Mouse (Mus musculus) left cerebral cortex, adult 9 months (tissue): ENCODE measurements around the gene Sdsl.
"Not testable (repeated sequence)": the region's sequence is repeated elsewhere in the genome, so short reads cannot be mapped to it uniquely, and the experiment has no call there.

ENCODE experiments used
- DNase-seq, 2 experiments: peaks; one replicate each; pipeline ENCODE4 v3.0.0; 2022; ENCODE audit warnings: low spot score in 2 of 2

The Sdsl gene

DNA sequence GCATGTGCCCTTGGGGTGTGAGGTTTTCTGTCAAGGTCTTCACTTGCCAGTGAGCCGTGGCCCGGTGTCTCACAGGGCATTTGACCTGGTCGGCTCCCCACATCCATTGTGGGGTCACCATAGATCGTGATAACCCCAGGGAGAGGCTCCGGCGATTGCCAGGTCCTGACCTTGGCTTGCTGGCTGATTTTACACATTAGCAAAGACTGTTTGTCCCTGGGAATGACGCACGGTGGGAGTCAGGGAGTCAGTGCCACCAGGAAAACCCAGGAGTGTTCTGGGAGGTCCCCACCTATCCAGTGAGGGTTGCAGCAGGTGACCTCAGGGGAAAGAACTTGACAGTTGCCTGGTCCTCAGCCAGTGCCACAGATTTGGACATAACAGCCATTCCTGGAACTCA, at the start of gene Sdsl:
TSS of gene Sdsl (minus strand) at position 41 of the 400 bp plus-strand sequence.
- no peak for DNase-seq

DNA sequence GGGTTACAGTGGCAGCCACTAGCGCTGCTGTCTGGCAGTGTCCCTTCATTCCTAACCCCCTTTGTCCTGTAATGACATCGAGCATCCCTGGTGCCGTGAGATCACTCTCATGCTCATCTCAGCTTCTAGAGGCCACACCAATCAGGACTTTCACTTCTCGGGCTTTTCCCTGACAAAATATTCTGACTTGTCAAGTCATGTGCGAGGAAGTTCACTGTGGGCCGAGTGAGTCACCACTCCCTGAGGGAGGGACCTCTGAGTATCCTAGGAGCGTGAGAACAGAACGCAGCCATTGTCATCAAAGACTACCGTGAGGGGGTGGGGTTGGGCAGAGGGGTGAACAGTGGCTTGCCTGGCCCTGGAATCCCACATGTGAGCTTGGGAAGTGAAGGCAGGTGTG, 44.9 kb upstream of the Sdsl start:
- DNase-seq = no peak

DNA sequence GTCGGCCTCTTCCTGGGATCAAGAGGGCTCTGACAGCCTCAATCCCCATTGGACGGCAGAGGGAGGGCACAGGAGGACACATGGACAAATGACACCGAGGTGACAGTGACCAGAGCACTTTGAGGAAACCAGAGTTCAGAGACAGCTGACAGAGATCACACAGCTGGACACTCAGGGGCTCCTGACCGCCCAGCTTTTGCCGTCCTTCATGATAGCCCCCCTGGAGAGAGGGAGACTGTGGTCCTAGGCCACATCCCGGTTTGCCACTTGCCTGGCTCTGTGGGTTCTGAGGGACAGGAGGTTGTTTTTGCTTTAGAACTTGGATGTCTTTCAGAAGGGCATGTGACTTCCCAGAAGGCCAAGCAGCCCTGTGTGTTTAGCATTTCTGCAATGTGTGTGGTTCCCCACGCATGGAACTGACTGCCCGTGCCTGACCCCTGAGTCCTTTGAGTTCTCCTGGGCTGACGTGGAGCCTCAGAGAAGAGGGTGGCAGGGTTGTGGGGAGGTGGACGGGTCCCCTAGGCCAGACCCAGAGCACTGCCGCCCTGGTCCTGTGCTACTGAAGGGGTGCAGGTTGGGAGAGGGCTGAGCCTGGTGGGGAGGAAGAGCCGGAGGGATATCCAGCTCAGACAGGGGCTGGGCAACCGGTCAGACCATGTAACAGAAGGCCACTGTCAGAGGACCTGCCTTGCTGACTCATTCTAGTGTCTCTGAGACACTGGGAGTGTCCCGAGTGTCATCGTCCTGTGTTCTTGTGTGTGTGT, 43.8 kb upstream of the Sdsl start:
- no peak for DNase-seq

DNA sequence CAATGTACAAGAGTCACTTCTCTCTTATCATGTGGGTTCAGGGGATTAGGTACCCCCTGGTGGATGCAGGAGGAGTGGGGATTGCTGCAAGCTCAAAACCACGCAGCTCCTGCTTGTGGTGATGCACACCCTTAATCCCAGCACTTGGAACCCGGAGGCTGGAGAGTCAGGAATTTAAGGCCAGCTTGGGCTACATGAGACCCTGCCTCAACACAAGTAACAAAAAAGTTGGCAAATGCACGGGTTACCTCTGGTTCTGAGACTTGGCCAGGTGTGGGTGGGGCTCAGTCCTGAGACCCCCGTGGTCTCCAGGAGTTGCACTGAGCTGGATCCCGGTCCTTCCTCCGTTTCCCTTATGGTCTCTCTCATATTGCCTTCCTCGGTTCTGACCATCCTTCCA, 42.8 kb upstream of the Sdsl start:
- no peak for DNase-seq

DNA sequence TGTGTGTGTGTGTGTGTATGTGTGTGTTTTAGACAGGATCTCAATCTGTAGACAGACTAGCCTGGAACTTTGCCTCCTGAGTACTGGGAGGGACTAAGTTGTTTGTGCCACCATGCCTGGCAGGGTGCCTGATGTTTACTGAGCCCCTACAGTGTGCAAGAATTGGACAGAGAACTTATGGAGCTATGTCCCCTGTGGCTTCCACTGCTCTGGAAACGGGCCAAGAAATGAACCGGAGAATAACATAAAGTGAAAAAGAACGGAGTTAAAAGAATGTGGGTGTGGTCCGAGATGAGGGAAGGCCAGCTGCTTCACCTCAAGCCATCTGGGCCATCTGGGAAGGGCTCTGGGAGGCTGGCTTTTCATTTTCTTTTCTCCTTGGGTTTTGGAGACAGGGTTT, 42.1 kb upstream of the Sdsl start:
- no peak for DNase-seq

DNA sequence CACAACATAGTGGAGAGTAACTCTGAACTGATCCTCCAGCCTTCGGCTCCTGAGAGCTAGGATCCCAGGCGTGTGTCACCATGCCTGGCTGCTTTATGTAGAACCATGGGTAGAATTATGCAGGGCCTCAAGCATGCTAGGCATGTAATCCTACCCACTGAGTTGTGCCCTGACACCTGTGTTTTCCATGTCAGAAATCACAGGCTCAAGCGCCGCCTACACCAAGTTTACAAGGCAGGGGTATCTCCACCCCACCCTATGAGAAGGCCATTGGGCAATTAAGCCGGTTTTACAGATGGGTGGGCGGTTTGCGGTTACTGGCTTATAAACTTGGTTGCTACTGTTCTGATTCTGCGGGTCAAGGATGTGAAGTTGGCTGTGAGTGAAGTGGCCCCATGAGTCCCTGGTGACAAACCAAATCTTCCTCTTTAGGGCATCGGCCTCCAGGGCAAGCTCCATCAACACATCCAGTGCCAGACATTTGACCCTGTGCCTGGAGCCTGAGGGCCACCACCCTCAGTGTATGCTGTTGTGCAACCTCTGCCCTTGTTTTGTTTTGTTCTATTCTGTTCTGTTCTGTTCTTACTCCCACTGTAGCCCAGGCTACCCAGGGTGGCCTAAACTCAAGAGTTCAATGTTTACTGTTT, 41.5 kb upstream of the Sdsl start:
- DNase-seq = no peak

DNA sequence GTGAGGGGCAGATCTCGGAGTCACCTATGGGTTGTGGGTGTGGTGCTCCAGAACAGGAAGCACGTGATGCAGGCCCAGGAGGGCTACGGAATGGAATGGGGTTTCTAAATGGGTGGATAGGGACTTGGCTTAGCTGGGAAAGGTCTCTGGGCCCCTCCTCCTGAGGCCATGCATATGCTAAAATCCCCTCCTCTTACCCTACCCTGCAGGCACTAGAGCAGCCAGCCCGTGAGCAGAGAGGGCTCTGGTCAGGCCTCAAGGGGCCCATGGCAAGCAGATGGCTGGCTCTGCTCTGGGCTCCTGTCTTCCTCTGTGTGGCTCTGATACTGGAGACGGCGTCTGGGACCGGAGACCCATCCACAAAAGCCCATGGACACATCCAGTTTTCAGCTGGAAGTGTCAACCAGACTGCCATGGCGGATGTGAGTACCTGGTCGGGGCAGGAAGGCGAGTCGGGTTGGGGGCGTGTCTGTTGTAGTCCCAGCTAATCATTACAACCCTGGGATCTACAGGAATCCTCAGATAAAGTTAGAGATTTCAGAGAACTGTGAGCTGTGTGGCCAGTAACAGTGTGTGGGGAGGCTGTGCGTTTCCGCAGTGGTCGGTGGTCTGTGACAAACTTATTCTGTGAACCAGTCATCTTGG, 40.4 kb upstream of the Sdsl start:
- no peak for DNase-seq

DNA sequence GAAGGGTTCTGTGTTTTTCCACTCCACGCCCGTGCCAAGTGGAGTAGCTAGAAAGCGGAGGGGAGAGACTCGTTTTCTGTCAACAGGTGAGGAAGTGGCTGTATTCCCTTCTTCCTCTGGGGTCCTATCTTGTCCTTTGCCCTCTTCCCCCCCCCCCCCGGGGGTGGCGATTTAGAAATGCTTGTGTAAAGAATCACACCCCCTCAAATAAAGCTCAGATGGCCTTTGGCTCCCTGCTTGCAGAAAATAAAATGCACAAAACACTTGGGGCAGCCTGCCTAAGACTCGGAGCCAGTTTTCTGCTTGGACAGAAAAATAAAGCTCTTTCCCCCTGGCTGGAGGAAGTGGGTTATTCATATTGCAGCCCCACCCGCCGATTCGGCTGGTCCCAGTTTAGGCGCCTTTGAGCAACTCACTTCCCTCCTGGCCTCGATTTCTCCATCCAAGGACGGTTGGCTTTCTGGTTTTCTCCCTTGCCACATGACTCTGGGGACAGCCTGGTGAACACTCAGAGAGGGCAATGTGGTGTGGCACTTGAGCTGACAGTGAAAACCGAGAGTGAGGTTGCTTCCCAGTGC, 39.1 kb upstream of the Sdsl start:
- no peak for DNase-seq

DNA sequence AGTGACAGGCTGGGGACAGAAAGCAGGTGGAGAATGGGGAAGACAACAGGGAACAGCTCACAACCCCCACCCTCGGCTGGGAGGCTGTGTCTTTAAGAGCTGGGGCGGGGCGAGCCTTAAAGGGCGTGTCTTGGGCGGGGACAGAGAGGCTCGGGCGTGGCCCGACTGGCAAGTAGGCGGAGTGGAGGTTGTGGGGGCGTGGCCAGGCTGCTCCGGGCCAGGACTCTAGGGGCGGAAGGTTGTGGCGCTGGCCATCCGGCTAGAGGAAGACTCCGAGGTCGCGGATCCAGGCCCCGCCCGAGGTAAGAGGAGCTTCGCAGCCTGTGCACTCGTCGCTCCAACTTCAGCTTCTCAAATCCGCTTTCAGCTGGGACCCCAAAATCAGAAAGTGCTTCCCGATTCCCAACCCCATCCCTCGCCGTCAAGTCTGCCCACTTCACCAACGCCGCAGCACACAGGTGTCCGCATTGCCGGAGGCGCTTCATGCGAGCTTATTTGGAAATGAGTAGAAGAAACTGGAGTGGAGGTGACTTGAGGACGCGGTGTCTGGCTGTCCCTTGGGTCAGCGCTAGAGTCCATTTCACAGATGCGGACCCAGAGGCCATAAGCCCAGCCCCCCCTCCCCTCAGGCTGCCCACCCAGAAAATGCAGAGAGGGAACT, 38.5 kb upstream of the Sdsl start, which contains the start of gene Slc8b1:
TSS of gene Slc8b1 (plus strand) at position 187 of the 661 bp plus-strand sequence.
- peak; percentile 46 to 88 for DNase-seq

DNA sequence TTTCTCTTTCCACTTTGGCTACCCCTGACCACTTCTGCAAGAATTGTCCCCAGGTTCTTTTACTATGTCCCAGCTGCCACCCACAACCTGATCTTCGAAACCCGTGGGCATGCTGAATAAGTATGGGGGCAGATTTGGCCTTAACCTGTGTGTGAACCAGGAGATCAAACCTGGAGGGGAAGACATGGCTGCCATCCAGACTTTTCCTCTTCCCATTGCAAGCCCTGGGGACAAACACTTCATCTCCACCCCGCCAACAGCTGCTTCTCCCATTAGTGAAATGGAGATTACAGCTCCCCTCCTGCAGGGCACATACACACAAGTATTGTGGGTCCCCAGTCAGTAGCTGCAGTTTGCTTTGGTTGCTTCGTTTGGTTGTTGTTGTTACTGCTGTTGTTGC, 34.7 kb upstream of the Sdsl start:
- no peak for DNase-seq

DNA sequence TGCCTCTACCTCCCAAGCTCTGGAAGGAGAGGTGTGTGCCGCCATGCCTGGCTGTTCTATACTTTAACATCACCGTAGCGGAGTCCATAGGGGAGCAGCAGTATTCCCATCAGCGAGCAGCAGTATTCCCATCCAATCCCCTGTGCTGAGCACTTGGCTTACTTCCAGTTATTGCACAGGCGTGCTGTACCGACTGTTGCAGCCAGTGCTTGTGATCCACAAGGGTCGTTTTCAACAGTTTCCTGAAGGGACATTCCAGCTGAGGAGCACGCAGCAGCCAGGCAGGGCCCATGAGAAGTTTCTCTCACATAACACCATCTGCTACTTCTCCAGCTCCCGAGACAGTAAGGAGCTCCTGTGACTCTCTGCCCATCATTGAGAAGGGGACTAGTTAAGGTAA, 33.9 kb upstream of the Sdsl start:
- DNase-seq = no peak

DNA sequence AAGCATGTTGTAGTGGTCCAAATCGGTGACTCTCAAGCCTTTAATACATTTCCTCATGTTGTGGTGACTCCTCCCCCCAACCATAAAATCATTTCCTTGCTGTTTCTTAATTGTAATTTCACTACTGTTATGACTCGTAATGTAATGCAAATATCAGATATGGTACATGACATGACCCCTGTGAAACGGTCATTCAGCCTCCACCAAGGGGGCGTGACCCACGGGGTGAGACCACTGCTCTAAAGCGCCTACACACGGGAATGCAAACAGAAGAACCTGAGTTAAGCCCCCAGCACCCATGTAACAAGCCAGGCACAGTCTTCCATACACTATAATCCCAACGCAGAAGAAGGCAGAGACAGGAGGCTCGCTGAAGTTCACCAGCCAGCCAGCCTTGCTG, 33.2 kb upstream of the Sdsl start:
- DNase-seq = no peak

DNA sequence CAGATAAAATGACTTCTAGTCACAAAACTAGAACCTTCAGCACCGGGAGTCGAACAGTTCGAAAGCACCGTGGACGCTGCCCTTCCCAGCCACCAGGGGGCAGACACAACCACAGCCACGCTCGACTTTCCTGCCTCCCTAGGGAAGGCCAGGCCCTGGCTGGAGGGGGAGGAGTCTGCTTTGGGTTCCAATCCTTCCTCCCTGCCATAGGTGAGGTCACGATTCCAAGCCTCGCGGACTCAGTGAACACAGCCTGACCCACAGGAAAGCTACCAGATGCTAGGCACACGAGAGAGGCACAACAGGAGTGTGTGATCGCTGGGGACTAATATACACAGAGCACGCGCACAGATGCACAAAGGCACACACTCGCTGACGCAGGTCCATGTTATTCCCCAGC, 32.8 kb upstream of the Sdsl start:
- peak in 1 of 2 experiments; percentile 80 for DNase-seq

DNA sequence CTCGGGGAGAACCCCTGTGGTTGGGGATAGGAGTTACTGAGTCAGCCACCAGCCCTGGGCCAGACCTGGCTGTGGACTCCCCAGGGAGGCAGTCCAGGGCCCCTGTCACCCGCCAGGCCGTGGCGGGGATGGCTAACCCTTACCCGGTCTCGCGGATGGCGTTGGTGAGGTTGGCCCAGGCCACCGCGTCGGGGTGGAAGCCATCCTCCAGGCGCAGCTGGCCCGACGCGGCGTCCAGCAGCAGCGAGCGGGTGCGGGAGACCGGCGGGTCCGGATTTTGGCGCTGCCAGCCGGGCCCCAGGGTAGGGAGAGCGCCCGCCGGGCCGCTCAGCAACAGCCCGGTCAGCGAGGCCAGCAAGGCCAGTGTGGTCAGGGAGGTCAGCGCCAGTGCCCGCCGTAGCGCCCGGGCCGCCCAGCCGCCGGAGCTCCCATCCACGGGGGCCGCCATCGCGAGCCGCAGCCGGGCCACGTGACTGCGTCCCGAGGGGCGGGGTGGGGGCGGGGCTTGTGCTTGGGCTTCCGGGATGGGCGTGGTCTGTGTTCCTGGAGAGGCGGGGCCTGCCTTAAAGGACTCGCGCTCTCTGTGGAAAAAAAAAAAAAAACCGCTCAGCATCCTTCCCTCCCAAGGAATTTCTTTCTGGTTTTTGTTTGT, 30.7 kb upstream of the Sdsl start, which contains the start of gene Plbd2:
TSS of gene Plbd2 (minus strand) at position 482 of the 652 bp plus-strand sequence.
- DNase-seq = peak in 1 of 2 experiments; percentile 69

DNA sequence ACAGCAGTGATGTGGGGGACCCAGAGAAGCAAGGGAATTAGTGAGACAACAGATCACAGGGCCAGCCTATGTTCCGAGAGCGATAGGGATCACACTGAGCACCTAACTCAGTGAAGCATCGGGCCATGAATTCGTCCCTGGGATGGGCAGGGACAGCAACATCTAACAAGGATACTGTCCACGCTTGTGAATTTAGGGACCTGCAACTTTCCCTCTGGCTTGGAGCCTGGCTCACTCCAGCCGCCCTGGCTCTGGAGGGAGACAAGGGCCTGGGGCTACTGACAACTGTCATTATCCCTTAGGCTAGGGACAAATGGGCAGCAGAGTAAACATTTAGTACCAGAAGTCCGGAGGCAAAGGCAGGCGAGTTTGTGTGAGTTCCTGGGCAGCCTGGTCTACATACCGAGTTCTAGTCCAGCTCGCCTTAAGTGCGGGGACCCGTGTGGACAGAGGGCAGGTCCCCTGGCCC, 30.1 kb upstream of the Sdsl start:
- DNase-seq = no peak

DNA sequence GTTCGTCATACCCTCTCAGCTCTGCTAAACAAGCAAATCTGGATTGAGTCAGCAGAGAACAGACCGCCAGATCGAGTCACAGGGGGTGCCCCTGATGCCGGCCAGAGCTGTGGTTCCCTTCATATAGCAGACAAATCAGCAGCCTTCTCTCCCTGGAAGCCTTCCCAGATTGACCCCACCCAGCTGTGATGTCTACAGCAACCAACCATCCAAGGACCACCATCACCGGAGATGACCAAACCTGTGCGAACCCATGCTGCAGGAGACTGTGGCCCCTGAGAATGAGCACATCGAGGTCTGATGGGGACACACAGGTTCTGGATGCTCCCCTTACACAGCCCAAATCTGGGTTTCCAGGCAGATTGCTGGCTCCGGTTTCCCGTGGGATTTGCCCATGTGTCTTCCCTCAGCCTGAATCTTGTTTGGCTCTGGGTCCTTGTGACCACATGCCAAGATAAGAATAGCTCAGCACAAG, 29.6 kb upstream of the Sdsl start:
- DNase-seq = peak in 1 of 2 experiments; percentile 44

DNA sequence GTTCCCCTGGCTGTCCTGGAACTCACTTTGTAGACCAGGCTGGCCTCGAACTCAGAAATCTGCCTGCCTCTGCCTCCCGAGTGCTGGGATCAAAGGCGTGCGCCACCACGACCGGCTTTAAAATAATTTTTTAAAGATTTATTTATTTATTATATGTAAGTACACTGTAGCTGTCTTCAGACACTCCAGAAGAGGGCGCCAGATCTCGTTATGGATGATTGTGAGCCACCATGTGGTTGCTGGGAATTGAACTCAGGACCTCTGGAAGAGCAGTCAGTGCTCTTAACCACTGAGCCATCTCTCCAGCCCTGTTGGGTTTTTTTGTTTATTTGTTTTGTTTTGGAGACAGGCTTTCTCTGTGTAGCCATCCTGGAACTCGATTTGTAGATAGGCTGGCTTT, 28.0 kb upstream of the Sdsl start:
- not testable (repeated sequence) for DNase-seq

DNA sequence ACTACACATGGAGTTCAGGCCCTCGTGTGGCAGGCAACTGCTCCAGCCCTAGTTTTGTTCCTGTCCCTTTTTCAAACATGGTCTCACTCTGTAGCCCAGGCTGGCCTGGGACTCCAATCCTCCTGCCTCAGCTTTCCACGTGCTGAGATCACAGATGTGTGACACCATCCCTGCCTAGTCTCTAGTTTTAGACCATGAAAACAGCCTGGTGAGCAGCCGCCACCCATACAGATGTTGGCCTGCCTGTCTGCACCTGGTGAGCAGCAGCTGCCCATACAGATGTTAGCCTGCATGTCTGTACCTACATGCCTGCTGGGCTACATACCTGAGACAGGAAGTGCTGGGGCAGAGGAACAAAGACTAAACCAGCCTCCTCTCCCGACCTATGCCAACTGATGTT, 26.6 kb upstream of the Sdsl start:
- no peak for DNase-seq

DNA sequence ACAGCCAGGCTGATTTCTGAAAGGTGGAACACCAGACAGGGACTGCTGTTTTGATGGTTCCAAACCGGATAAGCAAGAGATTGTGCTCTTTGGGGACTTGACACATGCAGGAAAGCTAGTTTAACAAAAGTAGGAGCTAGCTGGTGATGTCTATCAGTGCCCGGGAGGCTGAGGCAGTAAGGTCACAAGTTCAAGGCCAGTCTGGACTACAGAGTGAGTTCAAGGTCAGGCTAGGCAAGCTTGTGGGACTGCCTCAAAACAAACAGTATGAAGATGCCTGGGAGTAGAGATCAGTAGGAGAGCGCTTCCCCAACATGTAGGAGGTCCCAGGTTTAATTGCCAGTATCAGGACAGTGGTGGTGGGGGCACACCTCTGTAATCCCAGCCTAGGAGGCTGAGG, 24.5 kb upstream of the Sdsl start:
- DNase-seq = no peak

DNA sequence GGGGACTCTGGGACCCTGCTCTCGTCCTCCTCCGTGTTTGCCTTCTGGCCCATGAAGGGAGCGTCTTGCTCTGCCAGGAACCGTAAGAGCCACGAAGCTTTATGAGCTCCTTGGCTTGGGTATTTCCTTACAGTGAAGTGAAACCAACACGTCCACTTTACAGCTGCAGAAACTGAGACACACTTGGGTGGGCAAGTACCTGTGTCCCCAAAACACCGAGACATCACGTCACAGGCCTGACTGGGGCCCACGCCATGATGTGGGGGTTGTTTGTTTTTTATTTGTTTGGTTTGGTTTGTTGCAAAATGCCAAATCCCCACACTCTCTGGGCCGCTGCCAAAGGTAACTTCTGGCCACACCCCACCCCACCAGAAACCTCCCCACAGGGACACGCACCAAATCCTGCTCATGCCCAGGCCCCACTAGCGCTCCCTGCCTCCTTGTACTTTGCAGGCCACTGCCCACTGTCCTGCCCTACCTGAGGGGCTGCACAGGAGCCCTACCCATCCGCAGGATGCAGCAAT, 23.2 kb upstream of the Sdsl start:
- no peak for DNase-seq
